Mouse (Mus musculus): ENCODE data around the gene Olfr224. TPM values are rescaled to one million over a fixed set of nuclear protein-coding genes. Genes with fewer than 3 reads are reported as not detected.
"Not testable (repeated sequence)": the region's sequence is repeated elsewhere in the genome, so short reads cannot be mapped to it uniquely, and the experiment has no call there.

Olfr224 gene
- polyA plus RNA-seq, 1 experiment, result not detected

- Histone ChIP-seq H3K4me3 (replicated peaks; ENCODE audit: insufficient read depth, low read depth, low read length) (no peak overlapping the region), H3K4me1 (ENCODE audit: control insufficient read depth, insufficient read depth, low read length) (no peaks in the 10 kb centered on the region), H3K27ac (ENCODE audit: insufficient read depth, low read length) (no peak overlapping the region), H3K27me3 (ENCODE audit: control insufficient read depth, insufficient read depth, low read length) (no peaks in the 10 kb centered on the region)
- WGBS, result 9% methylated on average over 8 of the region's 8 CpGs
- no peak for TF ChIP-seq CTCF (IDR thresholded peaks at IDR 0.05; ENCODE audit: borderline replicate concordance, insufficient read depth, low read depth, low read length)
- no peak for TF ChIP-seq POLR2A (IDR thresholded peaks at IDR 0.05; ENCODE audit: borderline replicate concordance, insufficient read depth, low read length)
- no peak for DNase-seq
These were observed 8.3 kb upstream of the Olfr224 start for GRCm38 (mm10) chr11:58578636-58579035.

- WGBS, result 78% methylated on average over 1 of the region's 1 CpGs
- Histone ChIP-seq H3K4me1 (ENCODE audit: control insufficient read depth, insufficient read depth, low read length) (no peaks in the 10 kb centered on the region), H3K4me3 (replicated peaks; ENCODE audit: insufficient read depth, low read depth, low read length) (no peak within 1 kb of the TSS), H3K27ac (ENCODE audit: insufficient read depth, low read length) (no peak within 1 kb of the TSS), H3K27me3 (ENCODE audit: control insufficient read depth, insufficient read depth, low read length) (no peaks in the 10 kb centered on the region)
- DNase-seq, result no peak
- TF ChIP-seq POLR2A (IDR thresholded peaks at IDR 0.05; ENCODE audit: borderline replicate concordance, insufficient read depth, low read length), result no peak
- TF ChIP-seq CTCF (IDR thresholded peaks at IDR 0.05; ENCODE audit: borderline replicate concordance, insufficient read depth, low read depth, low read length), result no peak
These were observed 7.1 kb upstream of the Olfr224 start, which contains the start of gene Olfr325 for GRCm38 (mm10) chr11:58577430-58577829. Olfr325 (plus strand) TSS chr11:58577730.

- Histone ChIP-seq H3K4me1 (ENCODE audit: control insufficient read depth, insufficient read depth, low read length) (no peaks in the 10 kb centered on the region), H3K27ac (ENCODE audit: insufficient read depth, low read length) (no peak within 1 kb of the TSS), H3K27me3 (ENCODE audit: control insufficient read depth, insufficient read depth, low read length) (no peaks in the 10 kb centered on the region), H3K4me3 (replicated peaks; ENCODE audit: insufficient read depth, low read depth, low read length) (no peak within 1 kb of the TSS)
- DNase-seq, result no peak
- no peak for TF ChIP-seq POLR2A (IDR thresholded peaks at IDR 0.05; ENCODE audit: borderline replicate concordance, insufficient read depth, low read length)
- TF ChIP-seq CTCF (IDR thresholded peaks at IDR 0.05; ENCODE audit: borderline replicate concordance, insufficient read depth, low read depth, low read length), result no peak
- 29% methylated on average over 1 of the region's 1 CpGs for WGBS
These were observed 14.8 kb downstream of the Olfr224 start, which contains the start of gene Olfr328 for GRCm38 (mm10) chr11:58555536-58555935. Olfr328 (minus strand) TSS chr11:58555636.

GRCm38 (mm10) chr11:58546322-58546721 lies 24.0 kb downstream of the Olfr224 start, which contains the start of gene Olfr329-ps:
Olfr329-ps (minus strand) TSS chr11:58546422.
- WGBS, result 44% methylated on average over 5 of the region's 5 CpGs
- TF ChIP-seq CTCF (IDR thresholded peaks at IDR 0.05; ENCODE audit: borderline replicate concordance, insufficient read depth, low read depth, low read length) (no peak), POLR2A (IDR thresholded peaks at IDR 0.05; ENCODE audit: borderline replicate concordance, insufficient read depth, low read length) (no peak)

GRCm38 (mm10) chr11:58534736-58535135 lies 35.6 kb downstream of the Olfr224 start, which contains the start of gene Olfr330:
Olfr330 (minus strand) TSS chr11:58534836.
- H3K4me3 ChIP-seq (replicated peaks; ENCODE audit: insufficient read depth, low read depth, low read length); H3K27me3 ChIP-seq (ENCODE audit: control insufficient read depth, insufficient read depth, low read length); H3K4me1 ChIP-seq (ENCODE audit: control insufficient read depth, insufficient read depth, low read length); DNase-seq; H3K27ac ChIP-seq (ENCODE audit: insufficient read depth, low read length): not testable (repeated sequence)

More at GRCm38 (mm10) chr11:58546322-58546721, 24.0 kb downstream of the Olfr224 start, which contains the start of gene Olfr329-ps:
- H3K27me3 ChIP-seq (ENCODE audit: control insufficient read depth, insufficient read depth, low read length), result no peaks in the 10 kb centered on the region
- H3K4me3 ChIP-seq (replicated peaks; ENCODE audit: insufficient read depth, low read depth, low read length), result no peak within 1 kb of the TSS
- H3K27ac ChIP-seq (ENCODE audit: insufficient read depth, low read length), result no peak within 1 kb of the TSS
- no peak for DNase-seq
- H3K4me1 ChIP-seq (ENCODE audit: control insufficient read depth, insufficient read depth, low read length), result no peaks in the 10 kb centered on the region

- H3K27me3 ChIP-seq (ENCODE audit: control insufficient read depth, insufficient read depth, low read length); H3K4me3 ChIP-seq (replicated peaks; ENCODE audit: insufficient read depth, low read depth, low read length); H3K27ac ChIP-seq (ENCODE audit: insufficient read depth, low read length); H3K4me1 ChIP-seq (ENCODE audit: control insufficient read depth, insufficient read depth, low read length): not testable (repeated sequence)
- 88% methylated on average over 8 of the region's 9 CpGs for WGBS
- DNase-seq, result peak; percentile 17 to 29
These were observed 50.6 kb downstream of the Olfr224 start for GRCm38 (mm10) chr11:58519756-58520155.

GRCm38 (mm10) chr11:58518916-58519315 lies 51.4 kb downstream of the Olfr224 start:
- not testable (repeated sequence) for H3K4me3 ChIP-seq (replicated peaks; ENCODE audit: insufficient read depth, low read depth, low read length); H3K27me3 ChIP-seq (ENCODE audit: control insufficient read depth, insufficient read depth, low read length); H3K4me1 ChIP-seq (ENCODE audit: control insufficient read depth, insufficient read depth, low read length); H3K27ac ChIP-seq (ENCODE audit: insufficient read depth, low read length)
- 93% methylated on average over 18 of the region's 18 CpGs for WGBS
- peak; percentile 59 for DNase-seq

Other genes starting within 250 kb of the Olfr224 start
- 45.5 and 45.9 TPM in 2 replicates for gene Zfp672, start 240.2 kb downstream of the Olfr224 start, polyA plus RNA-seq (2012; rRNA removed)
- 63.3 and 64.5 TPM in 2 replicates for gene Sh3bp5l, start 239.8 kb downstream of the Olfr224 start, polyA plus RNA-seq (2012; rRNA removed)
- gene Lypd8, start 191.5 kb downstream of the Olfr224 start, polyA plus RNA-seq (2012; rRNA removed), result 0.08 and 0.10 TPM in 2 replicates
- gene 1810065E05Rik, start 149.4 kb downstream of the Olfr224 start, polyA plus RNA-seq (2012; rRNA removed), result not detected in 2 replicates
- not detected in 2 replicates for gene Gm12253, start 138.0 kb downstream of the Olfr224 start, polyA plus RNA-seq (2012; rRNA removed)
- gene Lypd9, start 117.6 kb downstream of the Olfr224 start, polyA plus RNA-seq (2012; rRNA removed), result not detected in 2 replicates
- not detected in 2 replicates for gene Olfr30, start 108.3 kb downstream of the Olfr224 start, polyA plus RNA-seq (2012; rRNA removed)
- gene Olfr332, start 78.0 kb downstream of the Olfr224 start, polyA plus RNA-seq (2012; rRNA removed), result not detected in 2 replicates
- not detected in 2 replicates for gene Olfr331, start 68.0 kb downstream of the Olfr224 start, polyA plus RNA-seq (2012; rRNA removed)
- gene Olfr330, start 35.7 kb downstream of the Olfr224 start, polyA plus RNA-seq (2012; rRNA removed), result not detected in 2 replicates
- not detected in 2 replicates for gene Olfr329-ps, start 24.1 kb downstream of the Olfr224 start, polyA plus RNA-seq (2012; rRNA removed)
- 0.07 and 0.11 TPM in 2 replicates for gene Olfr328, start 14.9 kb downstream of the Olfr224 start, polyA plus RNA-seq (2012; rRNA removed)
- gene Olfr325, start 7.2 kb upstream of the Olfr224 start, polyA plus RNA-seq (2012; rRNA removed), result not detected in 2 replicates
- not detected in 2 replicates for gene Olfr324, start 24.6 kb upstream of the Olfr224 start, polyA plus RNA-seq (2012; rRNA removed)
- gene 2210407C18Rik, start 45.5 kb upstream of the Olfr224 start, polyA plus RNA-seq (2012; rRNA removed), result not detected in 2 replicates
- not detected in 2 replicates for gene Olfr323, start 59.9 kb upstream of the Olfr224 start, polyA plus RNA-seq (2012; rRNA removed)
- 0.28 and 0.29 TPM in 2 replicates for gene Trim58, start 69.9 kb upstream of the Olfr224 start, polyA plus RNA-seq (2012; rRNA removed)
- not detected in 2 replicates for gene Olfr322, start 88.2 kb upstream of the Olfr224 start, polyA plus RNA-seq (2012; rRNA removed)
- not detected in 2 replicates for gene Olfr320, start 110.5 kb upstream of the Olfr224 start, polyA plus RNA-seq (2012; rRNA removed)
- not detected in 2 replicates for gene Olfr319, start 128.6 kb upstream of the Olfr224 start, polyA plus RNA-seq (2012; rRNA removed)
- gene Olfr318, start 153.5 kb upstream of the Olfr224 start, polyA plus RNA-seq (2012; rRNA removed), result not detected in 2 replicates
- 0.03 TPM in 1 of 2 replicates, not detected in the other for gene Olfr317, start 168.7 kb upstream of the Olfr224 start, polyA plus RNA-seq (2012; rRNA removed)
- gene Olfr316, start 182.2 kb upstream of the Olfr224 start, polyA plus RNA-seq (2012; rRNA removed), result not detected in 2 replicates
- gene Olfr315, start 202.6 kb upstream of the Olfr224 start, polyA plus RNA-seq (2012; rRNA removed), result not detected in 2 replicates
- gene Olfr314, start 212.4 kb upstream of the Olfr224 start, polyA plus RNA-seq (2012; rRNA removed), result not detected in 2 replicates
- gene Fam183b, start 231.4 kb upstream of the Olfr224 start, polyA plus RNA-seq (2012; rRNA removed), result 1.5 and 1.6 TPM in 2 replicates
- not detected in 2 replicates for gene Olfr313, start 244.4 kb upstream of the Olfr224 start, polyA plus RNA-seq (2012; rRNA removed)